Mouse (Mus musculus) cerebellum, adult 9-11 months (tissue): ENCODE data around the gene Ubr4.

Experiments used
- DNase-seq: peaks from one replicate; pipeline ENCODE4 v3.0.0; 2022

The Ubr4 gene

GRCm38 (mm10) chr4:139432966-139433765, 80.8 kb downstream of the Ubr4 start:
- DNase-seq = peak; percentile 72

- peak; percentile 77 for DNase-seq
These were observed 88.8 kb downstream of the Ubr4 start for GRCm38 (mm10) chr4:139441244-139441643.

- DNase-seq = peak; percentile 60
These were observed 89.4 kb downstream of the Ubr4 start for GRCm38 (mm10) chr4:139441806-139442205.

GRCm38 (mm10) chr4:139442391-139443355, 90.3 kb downstream of the Ubr4 start:
- DNase-seq = no peak

- DNase-seq = peak; percentile 94
These were observed 91.9 kb downstream of the Ubr4 start for GRCm38 (mm10) chr4:139444315-139444714.

GRCm38 (mm10) chr4:139446176-139446575, 93.8 kb downstream of the Ubr4 start:
- DNase-seq = no peak

GRCm38 (mm10) chr4:139446731-139447675, 94.6 kb downstream of the Ubr4 start:
- no peak for DNase-seq

GRCm38 (mm10) chr4:139452944-139453700, 100.7 kb downstream of the Ubr4 start:
- peak; percentile 82 for DNase-seq

- DNase-seq = no peak
These were observed 101.9 kb downstream of the Ubr4 start for GRCm38 (mm10) chr4:139454339-139454738.

- DNase-seq = no peak
These were observed 107.6 kb downstream of the Ubr4 start for GRCm38 (mm10) chr4:139459970-139460369.

- no peak for DNase-seq
These were observed 111.8 kb downstream of the Ubr4 start for GRCm38 (mm10) chr4:139464163-139464562.

GRCm38 (mm10) chr4:139466541-139466940, 114.1 kb downstream of the Ubr4 start:
- peak; percentile 82 for DNase-seq

GRCm38 (mm10) chr4:139470198-139470597, 117.8 kb downstream of the Ubr4 start:
- peak; percentile 91 for DNase-seq

- peak; percentile 68 for DNase-seq
These were observed 124.5 kb downstream of the Ubr4 start for GRCm38 (mm10) chr4:139476663-139477625.

GRCm38 (mm10) chr4:139477983-139478382, 125.6 kb downstream of the Ubr4 start:
- DNase-seq = no peak

- DNase-seq = peak; percentile 75
These were observed 126.8 kb downstream of the Ubr4 start for GRCm38 (mm10) chr4:139479176-139479575.

- DNase-seq = no peak
These were observed 129.0 kb downstream of the Ubr4 start for GRCm38 (mm10) chr4:139481400-139481799.

- DNase-seq = no peak
These were observed 131.2 kb downstream of the Ubr4 start for GRCm38 (mm10) chr4:139483461-139484105.

- DNase-seq = no peak
These were observed 132.1 kb downstream of the Ubr4 start for GRCm38 (mm10) chr4:139484496-139484895.

GRCm38 (mm10) chr4:139487085-139487484, 134.7 kb downstream of the Ubr4 start:
- DNase-seq = peak; percentile 9
